Mouse (Mus musculus) lung, postnatal 25 days (tissue): Measurements from ENCODE around the gene C530008M17Rik.

Experiments
- DNase-seq: peaks from one replicate; pipeline ENCODE4 v3.0.0; 2022; ENCODE audit warnings: low spot score

Gene C530008M17Rik

DNA sequence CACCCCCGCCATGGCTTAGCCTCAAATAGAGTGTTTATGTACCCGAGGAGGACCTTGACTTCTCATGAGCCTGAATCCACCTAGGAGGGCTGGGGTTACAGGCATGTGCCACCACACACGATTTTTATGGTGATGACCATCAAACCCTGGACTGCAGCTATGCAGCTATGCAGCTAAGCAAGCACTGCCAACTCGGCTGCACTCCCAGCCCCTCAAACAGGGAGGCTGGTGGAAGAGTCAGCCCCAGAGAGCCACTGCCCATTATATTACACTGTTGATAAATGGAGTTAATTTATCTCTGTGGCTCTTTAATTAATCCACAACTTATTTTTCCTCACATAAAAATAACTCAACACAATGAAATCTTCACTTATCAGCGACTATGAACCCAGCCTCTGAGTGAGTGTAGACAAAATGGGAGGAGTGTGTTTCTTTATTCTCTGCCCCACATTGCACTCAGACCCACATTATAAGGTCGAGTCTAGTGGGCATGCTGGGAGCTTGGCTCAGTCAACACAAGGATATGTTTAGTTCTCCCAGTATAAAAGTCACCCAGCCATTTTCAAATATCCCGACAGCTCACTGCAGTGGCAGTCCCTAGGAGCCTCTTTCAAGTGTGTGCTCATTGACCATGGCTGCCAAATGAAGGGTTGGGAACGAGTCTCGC is 117.3 kb downstream of the C530008M17Rik start:
- no peak for DNase-seq

DNA sequence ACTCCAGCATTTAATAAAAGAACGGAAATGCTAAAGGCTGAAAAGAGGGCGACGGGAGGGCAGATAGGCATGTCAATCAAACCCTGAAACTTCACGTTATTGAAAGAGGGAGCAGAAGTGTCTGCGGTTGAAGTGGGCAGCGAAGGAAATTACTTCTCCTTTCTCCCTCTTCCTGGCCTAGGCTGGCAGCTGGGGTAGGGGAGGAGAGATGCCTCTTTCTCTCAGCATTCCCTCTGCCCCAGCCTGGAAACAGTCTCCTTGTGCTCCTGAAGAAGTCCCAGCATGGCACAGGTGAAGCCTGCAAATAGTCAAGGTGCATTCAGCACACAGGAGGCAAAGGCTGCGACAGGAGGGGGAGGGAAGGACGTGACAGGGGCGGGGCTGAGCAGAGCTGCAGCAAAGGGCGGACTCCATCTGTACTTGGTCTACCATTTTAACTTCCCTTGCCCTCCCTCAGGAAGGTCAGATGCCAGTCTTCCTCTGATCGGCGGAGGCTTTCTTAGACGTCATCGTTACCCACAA is 122.8 kb downstream of the C530008M17Rik start:
- DNase-seq, result no peak

DNA sequence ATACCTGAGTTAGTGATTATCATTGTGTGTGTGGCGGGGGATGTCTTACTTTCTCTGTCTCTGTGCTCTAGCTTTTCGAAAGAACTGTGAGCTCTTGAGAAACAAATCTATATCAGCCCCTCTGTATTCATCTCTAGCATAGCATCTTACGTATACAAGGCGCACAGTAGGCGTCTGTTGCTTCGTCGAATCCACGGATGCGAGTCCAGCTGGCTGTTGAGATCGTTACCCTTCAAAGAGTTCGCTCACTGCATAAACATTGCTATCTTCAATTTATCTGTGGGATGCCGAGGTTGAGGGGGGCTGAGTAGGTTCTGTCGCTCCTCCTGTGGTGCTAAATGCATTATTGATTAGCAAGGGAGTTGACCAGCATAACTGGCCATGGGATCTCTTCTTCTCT is 125.6 kb downstream of the C530008M17Rik start:
- DNase-seq, result no peak

DNA sequence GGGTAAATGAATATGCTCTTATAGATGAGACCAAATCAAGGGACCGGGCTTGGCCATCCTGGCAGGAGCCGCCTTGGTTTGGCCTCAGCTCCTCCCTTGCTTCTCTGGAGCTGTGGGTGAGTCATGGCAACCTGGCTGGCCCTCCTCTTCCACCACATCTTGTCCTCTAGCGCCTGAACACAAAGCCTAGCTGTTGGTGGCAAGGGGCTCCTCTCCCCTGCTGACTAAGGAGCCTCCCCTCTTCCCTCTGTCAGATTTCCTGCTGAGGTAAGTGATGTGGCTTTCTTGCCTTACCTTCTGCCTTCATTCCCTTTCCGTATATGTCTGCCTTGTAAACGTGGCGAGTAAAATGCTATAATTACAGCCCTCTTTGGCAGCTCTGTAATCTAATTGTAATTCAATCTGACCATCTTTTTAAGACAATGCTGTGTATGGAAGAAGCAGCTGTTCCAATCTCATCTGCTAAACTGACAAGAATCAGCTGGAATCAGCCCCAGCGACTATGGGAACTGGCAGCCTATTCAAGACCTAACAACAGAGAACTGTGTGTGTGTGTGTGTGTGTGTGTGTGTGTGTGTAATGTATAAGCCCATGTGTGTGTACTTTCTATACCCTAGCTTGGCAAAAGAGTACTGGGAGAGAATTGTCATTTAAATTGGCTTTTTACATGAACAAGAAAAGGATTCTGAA is 126.2 kb downstream of the C530008M17Rik start:
- no peak for DNase-seq

DNA sequence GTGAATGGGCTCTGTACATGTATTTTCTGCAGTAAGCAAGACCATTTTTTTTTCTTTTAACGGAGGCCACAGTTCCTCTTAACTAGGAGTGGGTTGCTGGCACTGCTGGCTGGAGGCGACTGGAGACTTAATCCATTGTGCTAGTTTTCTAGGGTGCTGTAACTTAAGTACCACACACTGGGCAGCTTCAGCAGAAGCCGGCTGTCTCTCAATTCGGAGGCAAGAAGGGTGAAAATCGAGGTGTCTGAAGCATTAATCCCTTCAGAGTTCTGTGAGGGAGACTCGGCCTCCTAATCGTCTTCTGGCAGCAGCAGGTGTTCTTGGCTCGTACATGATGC is 126.8 kb downstream of the C530008M17Rik start:
- DNase-seq, result no peak

DNA sequence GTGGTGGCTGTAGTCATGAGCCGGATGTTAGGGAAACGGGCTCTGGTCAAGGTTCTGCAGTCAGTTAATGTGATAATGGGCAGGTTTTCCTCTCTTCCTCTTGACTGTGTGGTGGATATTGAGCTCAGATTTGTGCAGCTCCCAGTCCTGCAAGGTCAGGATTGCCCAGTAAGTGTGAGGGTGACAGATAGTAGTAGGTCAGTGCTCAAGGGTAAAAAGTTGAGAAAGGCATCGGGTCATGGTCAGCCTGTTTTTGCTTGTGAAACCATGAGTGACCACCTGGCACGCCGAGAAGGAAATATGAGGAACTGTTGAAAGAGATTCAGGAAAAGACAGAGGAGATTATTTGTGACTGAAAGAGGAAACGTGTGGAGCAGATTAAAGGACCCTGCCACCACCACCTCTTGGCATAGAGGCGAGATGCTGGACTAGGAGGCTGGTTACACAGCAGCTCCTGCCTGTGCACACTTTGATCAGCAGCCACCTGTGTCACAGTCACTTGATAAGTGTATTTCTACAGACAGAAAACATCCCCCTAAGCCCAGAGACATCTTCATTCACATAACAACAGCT is 127.9 kb downstream of the C530008M17Rik start:
- DNase-seq, result no peak

DNA sequence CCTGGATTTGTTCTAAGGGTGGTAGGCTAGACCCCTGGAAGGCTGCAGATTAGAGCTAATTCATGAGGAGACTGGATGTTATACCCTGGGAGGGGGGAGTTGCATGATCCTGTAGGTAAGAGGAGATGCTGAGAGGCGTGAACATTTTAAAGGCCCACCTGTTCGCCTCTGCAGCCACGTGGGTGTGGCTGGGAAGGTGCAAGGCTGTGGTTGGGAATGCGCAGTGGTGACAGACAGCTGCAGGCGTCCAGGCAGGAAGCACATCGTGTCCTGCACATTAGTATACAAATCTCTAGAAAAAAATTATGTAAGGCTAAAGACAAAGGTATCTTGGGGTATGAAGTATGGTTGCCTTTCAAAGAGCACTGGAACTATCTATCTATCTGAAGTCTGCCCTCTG is 128.7 kb downstream of the C530008M17Rik start:
- no peak for DNase-seq

DNA sequence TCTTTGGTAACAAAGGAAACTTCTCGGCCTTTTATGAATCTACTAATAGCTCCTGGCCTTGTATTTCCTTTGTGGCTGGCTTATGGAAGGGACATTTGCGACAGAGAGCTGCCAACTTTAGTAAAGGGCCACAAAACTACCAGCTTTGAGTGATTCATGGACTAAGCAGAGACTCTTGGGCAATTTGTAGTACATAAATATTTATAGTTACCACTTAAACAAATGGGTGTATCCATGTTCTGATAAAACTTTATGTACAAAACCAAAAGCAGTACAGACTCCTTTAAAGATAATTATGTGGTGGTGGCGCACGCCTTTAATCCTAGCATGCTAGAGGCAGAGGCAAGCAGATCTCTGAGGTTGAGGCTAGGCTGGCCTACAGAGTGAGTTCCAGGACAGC is 133.6 kb downstream of the C530008M17Rik start:
- DNase-seq, result no peak

DNA sequence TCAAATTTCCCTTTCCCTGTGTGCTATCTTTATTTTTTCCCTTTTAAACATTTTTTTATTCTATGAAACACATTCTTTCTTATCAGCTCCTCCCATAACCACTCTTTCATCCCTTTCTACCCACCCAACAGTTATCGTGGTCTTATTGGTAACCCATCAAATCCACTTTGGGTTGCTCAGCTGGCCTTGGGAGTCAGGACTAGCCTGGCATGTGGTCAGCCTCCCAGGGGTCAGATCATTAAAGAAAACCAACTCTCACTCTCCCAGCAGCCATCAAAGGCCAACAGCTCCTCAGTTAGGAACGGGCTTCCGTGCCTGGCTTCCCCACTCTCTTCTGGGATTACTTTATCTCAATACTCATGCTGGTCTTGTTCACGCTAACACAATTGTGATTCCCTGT is 135.0 kb downstream of the C530008M17Rik start:
- DNase-seq, result no peak

DNA sequence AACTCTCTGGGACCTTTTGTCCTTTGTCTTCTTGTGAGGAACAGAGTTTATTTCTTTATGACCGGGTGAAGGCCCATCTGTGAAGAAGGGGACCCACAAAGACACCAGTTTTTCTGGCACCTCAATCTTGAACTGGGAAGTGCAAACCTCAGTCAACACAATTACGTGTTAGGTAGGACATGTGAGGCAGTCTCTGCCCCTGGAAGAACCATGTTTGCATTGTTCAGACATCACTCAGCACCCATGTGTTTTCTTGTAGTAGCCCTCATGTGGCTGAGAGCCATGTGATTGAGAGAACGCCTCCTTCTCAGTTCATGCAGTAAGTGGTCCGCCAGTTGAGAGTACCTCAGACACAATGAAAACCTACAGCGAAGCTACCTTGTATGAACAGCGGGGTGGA is 136.4 kb downstream of the C530008M17Rik start:
- DNase-seq, result no peak

DNA sequence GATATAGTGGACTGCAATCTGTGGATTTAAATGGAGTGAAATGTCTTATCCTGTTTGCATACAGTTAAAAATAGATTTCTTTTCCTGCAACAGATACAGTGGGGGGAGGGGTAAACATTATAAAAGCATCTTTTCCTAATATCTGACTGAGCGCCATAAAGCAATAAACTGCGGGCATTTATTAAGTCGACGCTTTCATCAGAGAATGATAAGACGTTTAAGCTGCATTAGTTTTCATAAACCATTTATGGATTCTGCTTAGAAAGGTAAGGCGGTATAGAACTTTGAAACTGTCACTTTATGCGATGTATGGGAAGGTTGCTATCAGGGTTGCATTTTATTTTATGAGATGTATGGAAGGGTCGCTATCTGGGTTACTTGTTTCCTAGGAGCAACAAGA is 141.7 kb downstream of the C530008M17Rik start:
- no peak for DNase-seq

DNA sequence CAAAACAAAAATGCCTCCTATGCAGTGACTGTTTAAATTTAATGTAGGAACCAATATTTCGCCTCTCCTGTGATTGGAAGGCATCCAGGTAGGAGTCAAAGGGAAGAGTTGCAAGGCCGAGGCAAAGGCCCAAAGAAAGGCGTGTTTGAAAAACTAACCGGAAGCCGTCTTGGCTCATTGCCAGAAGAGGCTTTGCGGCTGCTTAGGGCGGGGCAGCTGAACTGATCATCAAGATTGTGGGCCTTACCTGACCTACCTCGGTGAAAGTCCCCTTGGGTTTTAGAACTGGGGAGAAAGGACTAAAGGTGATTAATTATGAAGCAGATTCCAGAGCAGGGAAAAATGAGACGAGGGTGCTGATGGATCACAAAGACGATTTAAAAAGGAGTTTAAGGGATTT is 143.2 kb downstream of the C530008M17Rik start:
- peak; percentile 7 for DNase-seq

DNA sequence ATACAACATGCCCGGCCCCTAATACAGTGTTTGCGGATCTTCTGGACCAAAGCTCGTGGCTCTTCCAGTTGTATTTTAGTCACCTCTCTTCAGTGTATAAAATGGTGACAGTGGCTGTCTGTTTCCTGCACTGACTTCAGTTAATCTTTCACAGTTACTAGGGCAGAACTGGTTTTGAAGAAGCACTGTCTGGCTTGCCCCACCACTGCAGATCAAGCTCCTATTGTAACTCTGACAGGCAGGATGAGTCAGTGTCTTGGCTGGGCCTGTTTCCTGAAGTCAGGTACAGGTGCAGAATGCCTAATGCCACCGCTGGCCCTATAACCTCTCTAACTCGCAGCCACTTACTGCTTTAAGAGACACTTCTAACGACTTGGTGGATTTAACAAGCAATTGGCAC is 152.7 kb downstream of the C530008M17Rik start:
- no peak for DNase-seq

DNA sequence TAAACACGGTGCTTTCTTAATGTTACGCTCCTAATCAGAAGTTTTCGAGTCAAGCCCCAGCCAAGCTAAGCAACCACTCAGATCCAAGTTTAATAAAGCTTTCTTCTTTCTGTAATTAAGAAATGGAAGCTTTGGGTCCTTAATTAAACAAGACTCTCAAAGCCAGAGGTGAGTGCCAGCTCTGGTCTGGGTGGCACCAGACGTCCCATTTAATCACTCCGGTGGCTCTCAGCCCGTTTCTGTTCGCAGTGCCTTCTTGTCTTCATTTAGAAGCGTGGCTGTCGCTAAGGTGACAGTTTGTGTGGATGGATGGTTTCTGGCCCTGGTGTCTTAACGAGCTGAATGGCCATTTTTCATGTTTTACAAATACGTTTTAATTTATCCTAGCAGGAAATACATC is 158.7 kb downstream of the C530008M17Rik start:
- no peak for DNase-seq

DNA sequence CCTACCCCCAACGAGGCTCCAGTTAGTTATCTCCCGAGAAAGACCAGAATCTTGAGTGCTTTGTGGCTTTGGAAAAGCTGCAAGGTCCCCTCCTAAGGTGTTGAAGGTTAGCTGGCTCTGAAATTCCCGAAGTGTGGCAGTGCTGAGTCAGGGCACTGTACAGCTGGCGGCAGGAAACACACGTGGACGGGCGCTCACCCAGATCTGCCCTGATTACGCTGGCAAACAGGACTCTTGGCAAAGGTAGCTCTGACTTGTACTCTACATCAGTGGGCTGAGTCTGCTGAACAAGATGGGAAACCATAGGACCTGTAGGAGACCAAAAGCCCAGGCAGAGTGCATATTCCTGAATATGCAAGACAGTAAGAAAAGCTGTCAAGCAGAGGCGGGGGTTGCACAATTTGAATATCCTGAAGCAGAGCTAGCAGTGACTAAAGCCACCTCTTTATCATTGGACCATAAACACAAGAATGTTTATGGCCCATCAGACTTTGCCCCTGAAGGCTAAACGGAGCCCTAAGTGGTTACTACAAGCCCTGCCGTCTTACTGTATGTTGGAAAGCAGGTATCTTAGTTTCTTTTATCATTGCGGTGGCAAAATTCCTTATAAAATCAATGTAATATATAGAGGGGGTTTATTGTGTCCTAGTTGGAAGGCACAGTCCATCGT is 159.6 kb downstream of the C530008M17Rik start:
- DNase-seq, result peak; percentile 30

DNA sequence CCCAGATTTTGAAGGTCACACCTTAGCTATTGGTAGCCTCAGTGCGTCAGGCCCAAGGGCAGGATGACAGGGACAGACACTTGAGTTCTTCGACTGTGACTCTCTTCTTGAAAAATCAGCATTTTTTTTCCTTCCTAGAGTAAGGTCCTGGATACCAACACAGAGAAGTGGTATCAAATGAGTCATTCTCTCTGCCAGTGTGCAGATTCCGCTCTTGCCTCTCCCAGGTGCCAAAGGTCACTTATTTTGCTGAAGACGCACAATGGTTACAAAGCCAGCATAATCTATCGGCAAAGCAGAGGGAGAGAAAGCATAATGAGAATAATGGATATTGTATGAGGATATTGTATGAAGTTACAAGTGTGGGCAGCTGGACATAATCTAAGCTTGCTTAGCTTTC is 160.4 kb downstream of the C530008M17Rik start:
- no peak for DNase-seq

DNA sequence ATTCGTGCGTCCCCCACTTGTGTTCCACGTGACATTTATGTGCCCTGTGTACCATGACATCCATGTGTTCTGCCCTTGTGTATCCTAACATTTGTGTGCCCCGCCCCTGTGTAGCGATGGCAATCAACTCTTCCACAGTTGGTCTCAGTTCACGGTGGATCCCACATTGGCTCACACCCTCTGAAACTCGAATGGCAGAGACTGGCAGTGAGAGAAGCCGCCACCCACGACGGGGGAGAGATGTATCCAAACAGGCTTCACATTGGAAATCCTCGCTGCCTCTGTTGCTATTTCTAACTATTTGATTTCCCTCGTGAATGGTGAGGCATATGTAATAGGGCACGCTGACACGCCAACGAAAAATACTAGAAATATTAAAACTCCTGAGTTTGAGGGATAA is 161.4 kb downstream of the C530008M17Rik start:
- no peak for DNase-seq

DNA sequence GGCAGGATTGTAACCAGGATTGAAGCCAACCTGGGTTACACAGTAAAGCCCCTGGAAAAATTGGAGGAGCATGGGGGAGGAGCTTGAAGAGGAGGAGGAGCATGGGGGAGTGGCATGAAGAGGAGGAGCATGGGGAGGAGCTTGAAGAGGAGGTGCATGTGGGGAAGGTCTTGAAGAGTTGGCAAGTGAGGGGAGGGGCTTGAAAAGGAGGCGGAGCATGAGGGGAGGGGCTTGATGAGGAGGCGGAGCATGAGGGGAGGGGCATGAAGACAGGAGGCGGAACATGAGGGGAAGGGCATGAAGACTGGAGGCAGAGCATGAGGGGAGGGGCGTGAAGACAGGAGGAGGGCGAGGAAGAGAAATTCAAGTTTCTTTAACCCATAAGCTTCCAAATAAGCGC is 162.5 kb downstream of the C530008M17Rik start:
- DNase-seq, result no peak

DNA sequence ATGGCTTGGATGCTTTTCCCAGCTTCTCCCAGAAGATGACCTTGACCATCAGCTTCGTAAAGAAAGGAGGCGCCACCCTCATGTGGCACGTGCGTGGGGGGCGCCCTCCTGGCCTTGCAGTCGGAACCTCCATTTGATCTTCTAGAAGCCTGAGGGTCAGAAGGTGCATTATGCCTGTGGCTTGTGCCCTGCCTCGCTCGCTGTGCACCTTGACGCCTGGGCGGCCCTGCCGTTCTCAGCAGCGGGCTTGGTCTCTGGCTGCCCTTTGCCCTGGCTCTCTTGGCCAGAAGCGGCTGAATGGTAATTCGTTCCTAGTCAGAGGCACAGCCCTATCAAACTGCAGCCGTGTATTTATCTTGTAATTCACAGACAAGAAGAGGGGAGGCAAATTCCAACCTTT is 165.8 kb downstream of the C530008M17Rik start:
- DNase-seq, result no peak

DNA sequence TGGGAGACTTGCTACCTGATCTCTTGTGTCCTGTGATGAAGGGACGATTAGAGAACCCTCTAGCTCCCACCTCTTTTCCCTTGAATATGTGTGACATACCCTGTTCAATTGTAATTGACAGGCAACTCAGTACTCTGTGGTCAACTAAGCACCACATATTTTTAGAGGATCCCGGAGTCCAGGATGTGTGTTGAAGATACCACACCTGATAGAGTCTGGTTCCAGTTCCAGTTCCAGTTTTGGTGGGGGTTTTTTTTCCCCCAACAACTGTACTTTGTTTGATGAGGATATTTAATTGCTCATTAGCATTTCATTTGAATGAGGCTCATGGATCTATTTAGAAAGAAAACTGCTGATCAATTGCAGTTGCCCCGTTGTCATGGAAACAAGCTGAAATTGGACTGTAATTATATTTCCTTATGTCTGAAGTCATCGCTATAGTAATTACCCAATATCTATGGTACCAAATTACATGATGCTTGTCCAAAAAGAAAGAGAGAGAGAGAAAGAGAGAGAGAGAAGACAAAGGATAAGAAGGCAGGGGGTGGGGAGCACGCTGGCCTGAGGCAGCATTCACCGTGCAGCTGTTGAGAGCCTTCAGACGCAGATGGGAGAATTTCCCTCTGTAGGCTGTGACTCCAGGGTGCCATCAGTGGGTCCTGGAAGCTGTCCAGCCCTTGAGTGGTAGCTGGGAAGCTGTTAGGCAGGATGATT is 172.4 kb downstream of the C530008M17Rik start:
- no peak for DNase-seq

DNA sequence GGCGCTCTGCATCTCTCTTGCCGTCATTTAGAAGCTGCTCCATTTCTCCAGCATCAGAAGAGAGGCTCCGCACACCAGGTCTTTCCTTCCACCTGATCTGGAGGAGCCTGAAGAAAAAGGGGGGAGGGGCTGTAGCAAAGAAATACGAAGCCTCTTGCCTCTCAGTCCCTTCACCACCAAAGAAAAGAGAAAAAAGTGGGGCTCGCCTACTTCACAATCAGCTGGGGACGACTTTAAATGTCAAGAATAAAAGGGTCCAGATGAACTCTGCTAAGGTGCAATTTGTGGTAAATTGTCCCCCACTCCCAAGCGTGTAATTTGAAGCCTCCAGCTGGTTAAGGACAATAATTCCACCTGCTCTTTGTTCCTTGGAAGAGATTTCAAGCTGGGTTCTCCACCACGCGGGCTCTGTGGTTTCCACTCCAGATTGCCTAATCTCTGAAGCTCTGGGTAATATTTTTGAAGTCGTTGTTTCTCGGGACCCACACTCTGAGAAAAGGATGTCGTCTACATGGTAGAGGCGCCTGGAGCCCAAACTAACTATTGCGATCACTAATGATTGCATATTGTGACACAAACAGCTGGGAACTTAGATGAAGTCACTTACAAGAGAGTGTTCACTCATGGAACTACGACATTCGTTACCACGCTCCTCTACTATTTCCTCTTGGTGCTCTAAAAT is 176.4 kb downstream of the C530008M17Rik start:
- DNase-seq, result no peak

DNA sequence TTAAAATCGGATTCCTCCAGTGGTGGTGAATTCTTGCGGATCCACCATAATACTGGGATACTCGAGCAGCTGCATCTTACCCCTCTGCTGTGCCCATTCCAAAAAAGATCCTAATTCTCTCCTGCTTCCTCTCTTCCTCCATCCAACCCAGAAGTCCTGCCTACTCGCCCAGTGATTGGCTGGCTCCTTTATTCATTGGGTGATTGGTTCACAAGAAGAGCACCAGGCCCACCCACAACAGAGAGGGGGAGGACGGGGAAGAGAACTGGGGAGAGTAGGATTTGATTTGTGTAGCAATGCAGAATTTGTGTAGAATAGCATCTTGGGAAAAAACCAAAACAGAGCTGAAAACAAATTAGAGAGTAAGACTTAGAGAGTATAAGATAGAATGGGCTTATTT is 180.7 kb downstream of the C530008M17Rik start:
- DNase-seq, result no peak
